Mouse (Mus musculus) hindbrain, embryonic 15.5 days (tissue): ENCODE results near the gene Hsd17b6. TPM values are rescaled to one million over a fixed set of nuclear protein-coding genes. Genes with fewer than 3 reads are reported as not detected.
"Not testable (repeated sequence)": the region's sequence is repeated elsewhere in the genome, so short reads cannot be mapped to it uniquely, and the experiment has no call there.

Source experiments
- ATAC-seq: fragments of 200-750 bp; cut with Nextera tagmentation; 2 replicates; pipeline ENCODE4 v1.8.0; 2017; ENCODE audit warnings: low read depth, moderate number of reproducible peaks, moderate TSS enrichment; ENCODE audit not compliant: low FRiP score
- H3K27ac ChIP-seq: fragments of 300-500 bp; sonication (generic); replicated peaks from 2 replicates; pipeline ENCODE4 v1.5.1; 2015; ENCODE audit warnings: mild to moderate bottlenecking, inconsistent platforms
- H3K27me3 ChIP-seq: fragments of 300-500 bp; sonication (generic); 2 replicates; pipeline ENCODE4 v1.6.1; 2015; ENCODE audit warnings: control low read depth, inconsistent platforms
- H3K36me3 ChIP-seq: fragments of 300-500 bp; sonication (generic); 2 replicates; pipeline ENCODE4 v1.6.1; 2015; ENCODE audit warnings: control low read depth, inconsistent platforms
- H3K4me1 ChIP-seq: fragments of 300-500 bp; sonication (generic); replicated peaks from 2 replicates; pipeline ENCODE4 v1.6.1; 2015; ENCODE audit warnings: control low read depth, inconsistent platforms
- H3K4me2 ChIP-seq: fragments of 300-500 bp; sonication (generic); 2 replicates; pipeline ENCODE4 v1.6.1; 2015; ENCODE audit warnings: moderate library complexity, mild to moderate bottlenecking, inconsistent platforms
- H3K4me3 ChIP-seq: fragments of 300-500 bp; sonication (generic); 2 replicates; pipeline ENCODE4 v1.5.1; 2015; ENCODE audit warnings: mild to moderate bottlenecking, inconsistent platforms
- H3K9ac ChIP-seq: fragments of 300-500 bp; sonication (generic); 2 replicates; pipeline ENCODE4 v1.6.1; 2015; ENCODE audit warnings: inconsistent platforms
- H3K9me3 ChIP-seq: fragments of 300-500 bp; sonication (generic); 2 replicates; pipeline ENCODE4 v1.6.1; 2016; ENCODE audit warnings: control low read depth, inconsistent platforms
- WGBS: fragments of 180-500 bp; shearing (Covaris S2); methylation state at CpG from one replicate; pipeline ENCODE4 v1.1.7; 2015; 5-methylcytosine and 5-hydroxymethylcytosine counted together
- polyA plus RNA-seq: library from polyadenylated mRNA; unstranded; fragments of >200 nt; fragmentation: Nextera tagmentation; extraction: Ambion mirVana; gene quantifications from 2 replicates; pipeline ENCODE4 v1.2.1, GENCODE M21; 2015

Gene Hsd17b6
- polyA plus RNA-seq: not detected in 2 replicates

DNA sequence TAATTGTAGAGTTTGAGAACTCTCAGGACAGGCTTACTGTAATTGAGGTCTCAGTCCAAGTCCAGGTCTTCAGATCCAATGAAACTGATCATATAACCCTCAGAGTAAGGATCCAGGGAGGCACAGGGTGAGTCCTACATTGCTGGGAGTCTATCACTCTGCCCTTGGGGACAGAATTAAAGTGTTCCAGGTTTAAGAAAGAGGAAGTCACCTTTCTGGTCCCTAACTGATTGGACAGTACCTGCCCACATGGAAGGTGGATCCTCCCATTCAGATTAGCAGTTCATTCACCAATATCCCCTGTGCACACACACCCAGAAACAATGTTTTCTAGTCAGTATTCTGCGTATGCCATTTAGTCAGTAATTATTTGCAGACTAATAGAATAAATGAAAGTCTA is at the start of gene Hsd17b6:
Gene Hsd17b6 (minus strand): TSS at position 166 of the 400 bp plus-strand sequence.
- Histone ChIP-seq H3K4me3 (no peak within 1 kb of the TSS), H3K4me1 (no peaks in the 10 kb centered on the region), H3K36me3 (no peaks in the 10 kb centered on the region), H3K27ac (no peak within 1 kb of the TSS), H3K9ac (no peak within 1 kb of the TSS), H3K4me2 (no peak within 1 kb of the TSS), H3K9me3 (no peaks in the 10 kb centered on the region), H3K27me3 (no peaks in the 10 kb centered on the region)
- 98% methylated on average over 1 of the region's 1 CpGs for WGBS
- ATAC-seq: no peak

DNA sequence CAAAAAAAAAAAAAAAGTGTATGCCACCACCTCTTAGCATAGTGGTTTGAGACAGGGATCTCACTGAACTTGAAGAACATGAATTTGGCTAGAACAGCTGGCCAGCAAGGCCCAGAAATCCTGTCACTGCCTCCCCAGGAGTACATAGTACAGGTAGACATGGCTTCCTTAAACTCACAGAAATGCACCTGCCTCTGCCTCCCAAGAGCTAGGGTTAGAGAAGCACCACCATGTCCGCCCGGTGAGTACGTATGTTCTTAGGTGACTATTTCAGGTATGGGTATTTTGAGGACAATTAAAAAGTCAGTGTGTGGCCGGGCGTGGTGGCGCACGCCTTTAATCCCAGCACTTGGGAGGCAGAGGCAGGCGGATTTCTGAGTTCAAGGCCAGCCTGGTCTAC is 45.6 kb upstream of the Hsd17b6 start:
- H3K4me2 ChIP-seq: no peak overlapping the region
- H3K4me3 ChIP-seq: no peak overlapping the region
- peaks cover 7% of the 10 kb centered on the region for H3K4me1 ChIP-seq
- H3K9ac ChIP-seq: no peak overlapping the region
- no peak overlapping the region for H3K27ac ChIP-seq
- peaks cover 29% of the 10 kb centered on the region for H3K36me3 ChIP-seq
- H3K9me3 ChIP-seq: no peaks in the 10 kb centered on the region
- no peaks in the 10 kb centered on the region for H3K27me3 ChIP-seq
- ATAC-seq: no peak
- 94% methylated on average over 8 of the region's 8 CpGs for WGBS

DNA sequence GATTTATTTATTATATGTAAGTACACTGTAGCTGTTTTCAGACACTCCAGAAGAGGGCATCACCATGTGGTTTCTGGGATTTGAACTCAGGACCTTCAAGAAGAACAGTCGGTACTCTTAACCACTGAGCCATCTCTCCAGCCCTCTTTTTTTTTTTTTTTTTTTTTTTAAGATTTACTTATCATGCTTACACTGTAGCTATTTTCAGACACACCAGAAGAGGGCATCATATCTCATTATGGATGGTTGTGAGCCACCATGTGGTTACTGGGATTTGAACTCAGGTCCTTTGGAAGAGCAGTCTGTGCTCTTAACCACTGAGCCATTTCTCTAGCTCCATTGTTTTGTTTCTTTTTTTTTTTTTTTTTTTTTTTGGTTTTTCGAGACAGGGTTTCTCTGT is 44.7 kb upstream of the Hsd17b6 start:
- 95% methylated on average over 1 of the region's 2 CpGs for WGBS
- not testable (repeated sequence) for H3K27ac ChIP-seq, ATAC-seq

DNA sequence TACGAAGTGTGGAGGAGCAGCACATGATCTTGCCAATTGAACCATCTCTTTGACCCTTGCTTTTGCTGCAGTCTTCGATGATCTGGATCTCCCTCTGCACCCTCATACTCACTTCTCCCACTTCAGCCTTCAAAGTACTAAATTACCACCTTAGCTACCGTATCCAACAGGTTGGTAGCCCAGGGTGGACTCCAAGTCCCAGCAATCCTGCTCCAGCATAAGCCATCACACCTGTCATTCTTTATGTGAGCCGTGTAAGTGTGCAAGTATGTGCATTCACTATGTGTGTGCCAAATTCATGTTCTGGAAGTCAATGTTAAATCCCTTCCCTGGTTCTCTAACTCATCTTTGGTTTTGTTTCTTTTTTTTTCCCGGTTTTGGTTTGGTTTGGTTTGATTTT is 44.2 kb upstream of the Hsd17b6 start:
- ATAC-seq: no peak
- Histone ChIP-seq H3K27ac (no peak overlapping the region), H3K4me2 (no peak overlapping the region), H3K9ac (no peak overlapping the region), H3K27me3 (no peaks in the 10 kb centered on the region), H3K36me3 (peaks cover 42% of the 10 kb centered on the region), H3K4me3 (no peak overlapping the region), H3K9me3 (no peaks in the 10 kb centered on the region), H3K4me1 (no peaks in the 10 kb centered on the region)
- WGBS: 96% methylated on average over 5 of the region's 5 CpGs

More for the DNA sequence above, 44.7 kb upstream of the Hsd17b6 start:
- not testable (repeated sequence) for H3K4me2 ChIP-seq, H3K27me3 ChIP-seq, H3K4me1 ChIP-seq, H3K9ac ChIP-seq, H3K9me3 ChIP-seq, H3K4me3 ChIP-seq
- peaks cover 37% of the 10 kb centered on the region for H3K36me3 ChIP-seq

DNA sequence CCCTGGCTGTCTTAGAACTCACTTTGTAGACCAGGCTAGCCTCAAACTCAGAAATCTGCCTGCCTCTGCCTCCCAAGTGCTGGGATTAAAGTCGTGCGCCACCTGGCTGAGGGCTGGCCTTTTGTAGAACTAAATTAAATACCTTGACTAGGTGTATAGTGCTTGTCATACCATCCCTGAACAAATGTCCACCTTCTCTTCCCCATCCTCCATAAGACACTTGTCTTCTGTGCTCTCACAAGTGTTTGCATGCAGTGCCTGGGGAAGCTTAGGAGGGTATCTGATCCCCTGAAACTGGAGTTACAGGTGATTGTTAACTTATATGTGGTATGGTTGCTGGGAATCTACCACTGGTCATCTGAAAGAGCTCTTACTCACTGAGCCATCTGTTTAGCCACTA is 42.9 kb upstream of the Hsd17b6 start:
- ATAC-seq: no peak
- 90% methylated on average over 2 of the region's 2 CpGs for WGBS
- H3K4me3 ChIP-seq: no peak overlapping the region
- H3K9ac ChIP-seq: no peak overlapping the region
- no peaks in the 10 kb centered on the region for H3K27me3 ChIP-seq
- H3K4me2 ChIP-seq: no peak overlapping the region
- H3K27ac ChIP-seq: no peak overlapping the region
- no peaks in the 10 kb centered on the region for H3K4me1 ChIP-seq
- no peaks in the 10 kb centered on the region for H3K9me3 ChIP-seq
- peaks cover 54% of the 10 kb centered on the region for H3K36me3 ChIP-seq

DNA sequence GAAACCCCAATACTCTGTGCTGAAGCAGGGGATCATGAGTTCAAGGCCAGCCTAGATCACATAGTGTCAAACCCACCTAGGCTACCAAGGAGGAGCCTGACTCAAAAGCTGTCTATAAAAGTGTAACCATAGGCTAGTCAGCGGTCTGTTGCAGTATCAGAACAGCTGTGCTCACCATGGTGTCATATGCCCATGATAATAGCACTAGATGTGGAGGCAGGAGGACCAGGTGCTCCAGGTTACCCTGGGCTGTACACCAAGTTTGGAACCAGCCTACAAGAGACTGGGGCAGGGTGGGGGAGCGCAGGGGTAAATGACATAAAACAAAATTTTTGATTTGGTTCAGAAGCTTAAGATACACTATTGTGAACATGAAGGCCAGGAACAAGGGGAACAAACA is 42.3 kb upstream of the Hsd17b6 start:
- WGBS: 94% methylated on average over 2 of the region's 2 CpGs
- H3K4me2 ChIP-seq: no peak overlapping the region
- peaks cover 59% of the 10 kb centered on the region for H3K36me3 ChIP-seq
- H3K4me1 ChIP-seq: peaks cover 3% of the 10 kb centered on the region; the same call in 1 of the 2 replicates
- no peak overlapping the region for H3K9ac ChIP-seq
- ATAC-seq: no peak
- H3K27ac ChIP-seq: no peak overlapping the region
- no peaks in the 10 kb centered on the region for H3K9me3 ChIP-seq
- no peaks in the 10 kb centered on the region for H3K27me3 ChIP-seq
- H3K4me3 ChIP-seq: no peak overlapping the region

DNA sequence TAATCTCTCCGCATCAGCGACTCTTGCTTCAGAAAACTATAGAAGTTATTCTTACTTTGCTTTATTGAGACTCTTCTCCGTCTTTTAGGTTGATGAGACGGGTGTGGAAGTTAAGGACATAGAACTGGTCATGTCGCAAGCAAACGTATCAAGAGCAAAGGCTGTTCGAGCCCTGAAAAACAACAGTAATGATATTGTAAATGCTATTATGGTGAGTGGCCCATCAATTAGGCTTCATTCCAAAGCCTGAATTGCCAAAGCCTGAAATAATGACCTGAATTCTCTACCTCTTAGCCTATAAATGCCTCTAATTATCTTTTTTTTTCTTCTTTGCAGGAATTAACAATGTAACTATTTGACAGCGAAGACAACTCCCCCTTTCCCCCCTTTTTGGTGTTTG is 40.7 kb upstream of the Hsd17b6 start:
- 96% methylated on average over 8 of the region's 8 CpGs for WGBS

DNA sequence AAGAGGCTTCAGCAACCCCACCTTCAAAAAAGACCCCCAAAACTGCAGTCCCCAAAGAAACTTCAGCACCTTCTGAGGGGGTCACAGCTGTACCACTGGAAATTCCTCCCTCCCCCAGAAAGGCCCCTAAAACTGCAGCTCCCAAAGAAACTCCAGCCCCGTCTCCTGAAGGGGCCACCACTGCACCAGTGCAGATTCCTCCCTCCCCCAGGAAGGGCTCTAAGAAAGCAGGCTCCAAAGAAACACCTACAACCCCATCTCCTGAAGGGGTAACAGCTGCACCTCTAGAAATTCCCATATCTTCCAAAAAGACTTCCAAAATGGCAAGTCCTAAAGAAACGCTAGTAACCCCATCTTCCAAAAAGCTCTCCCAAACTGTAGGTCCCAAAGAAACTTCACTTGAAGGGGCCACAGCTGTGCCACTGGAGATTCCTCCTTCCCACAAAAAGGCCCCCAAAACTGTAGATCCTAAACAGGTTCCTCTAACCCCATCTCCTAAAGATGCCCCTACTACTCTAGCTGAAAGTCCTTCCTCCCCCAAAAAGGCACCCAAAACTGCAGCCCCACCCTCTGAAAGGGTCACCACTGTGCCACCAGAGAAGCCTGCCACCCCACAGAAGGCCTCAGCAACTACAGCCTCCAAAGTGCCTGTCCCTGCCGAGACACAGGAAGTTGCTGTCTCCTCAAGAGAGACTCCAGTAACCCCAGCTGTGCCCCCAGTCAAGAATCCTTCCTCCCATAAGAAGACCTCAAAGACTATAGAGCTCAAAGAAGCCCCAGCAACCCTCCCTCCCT is 35.8 kb upstream of the Hsd17b6 start:
- Histone ChIP-seq H3K9me3 (no peaks in the 10 kb centered on the region), H3K36me3 (peaks cover 59% of the 10 kb centered on the region), H3K4me1 (peaks cover 20% of the 10 kb centered on the region), H3K4me3 (no peak overlapping the region), H3K4me2 (no peak overlapping the region), H3K9ac (no peak overlapping the region), H3K27me3 (no peaks in the 10 kb centered on the region), H3K27ac (no peak overlapping the region)
- no peak; the same call in 1 of the 2 replicates for ATAC-seq
- 72% methylated on average over 3 of the region's 3 CpGs for WGBS

More for the DNA sequence above, 40.7 kb upstream of the Hsd17b6 start:
- Histone ChIP-seq H3K27ac (no peak overlapping the region), H3K4me3 (no peak overlapping the region), H3K36me3 (peaks cover 64% of the 10 kb centered on the region), H3K4me1 (peaks cover 8% of the 10 kb centered on the region; the same call in 1 of the 2 replicates), H3K9me3 (no peaks in the 10 kb centered on the region), H3K4me2 (no peak overlapping the region), H3K9ac (no peak overlapping the region), H3K27me3 (no peaks in the 10 kb centered on the region)
- no peak for ATAC-seq

DNA sequence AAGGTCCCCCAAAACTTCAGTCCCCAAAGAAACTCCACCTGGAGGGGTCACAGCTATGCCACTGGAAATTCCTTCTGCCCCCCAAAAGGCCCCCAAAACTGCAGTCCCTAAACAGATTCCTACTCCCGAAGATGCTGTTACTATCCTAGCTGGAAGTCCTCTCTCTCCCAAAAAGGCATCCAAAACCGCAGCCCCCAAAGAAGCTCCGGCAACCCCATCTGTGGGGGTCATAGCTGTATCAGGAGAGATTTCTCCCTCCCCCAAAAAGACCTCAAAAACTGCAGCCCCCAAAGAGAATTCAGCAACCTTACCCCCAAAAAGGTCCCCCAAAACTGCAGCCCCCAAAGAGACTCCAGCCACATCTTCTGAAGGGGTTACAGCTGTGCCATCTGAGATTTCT is 35.1 kb upstream of the Hsd17b6 start:
- no peak overlapping the region for H3K27ac ChIP-seq
- H3K9me3 ChIP-seq: no peaks in the 10 kb centered on the region
- no peak overlapping the region for H3K4me2 ChIP-seq
- peaks cover 51% of the 10 kb centered on the region for H3K36me3 ChIP-seq
- H3K9ac ChIP-seq: no peak overlapping the region
- peaks cover 27% of the 10 kb centered on the region for H3K4me1 ChIP-seq
- 94% methylated on average over 3 of the region's 3 CpGs for WGBS
- no peak for ATAC-seq
- no peaks in the 10 kb centered on the region for H3K27me3 ChIP-seq
- H3K4me3 ChIP-seq: no peak overlapping the region

DNA sequence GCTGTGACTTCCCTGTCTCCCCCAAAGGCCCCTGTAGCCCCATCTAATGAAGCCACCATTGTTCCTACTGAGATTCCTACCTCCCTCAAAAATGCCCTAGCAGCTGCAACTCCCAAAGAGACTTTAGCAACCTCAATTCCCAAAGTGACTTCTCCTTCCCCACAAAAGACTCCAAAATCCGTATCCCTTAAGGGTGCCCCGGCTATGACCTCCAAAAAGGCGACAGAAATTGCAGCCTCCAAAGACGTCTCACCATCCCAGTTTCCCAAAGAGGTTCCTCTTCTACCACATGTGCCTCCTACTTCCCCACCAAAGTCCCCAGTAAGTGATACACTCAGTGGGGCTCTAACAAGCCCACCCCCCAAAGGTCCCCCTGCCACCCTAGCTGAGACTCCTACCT is 34.2 kb upstream of the Hsd17b6 start:
- H3K4me1 ChIP-seq: peaks cover 36% of the 10 kb centered on the region
- peaks cover 45% of the 10 kb centered on the region for H3K36me3 ChIP-seq
- no peaks in the 10 kb centered on the region for H3K9me3 ChIP-seq
- ATAC-seq: no peak
- no peak overlapping the region for H3K9ac ChIP-seq
- no peak overlapping the region for H3K4me3 ChIP-seq
- H3K4me2 ChIP-seq: no peak overlapping the region
- H3K27ac ChIP-seq: no peak overlapping the region
- 76% methylated on average over 4 of the region's 4 CpGs for WGBS
- H3K27me3 ChIP-seq: no peaks in the 10 kb centered on the region

DNA sequence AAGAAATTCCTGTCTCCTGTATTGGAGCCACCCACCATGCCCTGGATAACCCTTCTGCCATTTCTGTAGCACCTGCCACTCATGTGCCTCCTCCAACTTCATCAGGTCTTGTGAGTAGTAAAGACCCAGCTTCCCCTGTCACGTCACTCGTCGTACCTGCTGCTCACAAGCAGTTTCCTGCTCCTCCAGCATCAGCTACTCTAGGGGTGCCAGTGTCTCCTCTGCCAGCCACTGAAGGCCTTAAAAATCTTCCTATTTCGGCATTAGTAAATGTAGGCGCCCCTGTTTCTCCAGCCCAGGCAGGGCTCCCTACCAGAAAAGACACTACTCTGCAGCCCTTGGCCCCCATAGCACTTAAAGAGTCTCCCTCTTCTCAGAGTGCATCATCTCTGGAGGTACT is 32.9 kb upstream of the Hsd17b6 start:
- Histone ChIP-seq H3K4me1 (peaks cover 37% of the 10 kb centered on the region), H3K9me3 (no peaks in the 10 kb centered on the region), H3K36me3 (peaks cover 32% of the 10 kb centered on the region), H3K27ac (no peak overlapping the region), H3K27me3 (no peaks in the 10 kb centered on the region), H3K4me3 (no peak overlapping the region), H3K9ac (no peak overlapping the region), H3K4me2 (no peak overlapping the region)
- ATAC-seq: no peak
- 94% methylated on average over 5 of the region's 5 CpGs for WGBS

DNA sequence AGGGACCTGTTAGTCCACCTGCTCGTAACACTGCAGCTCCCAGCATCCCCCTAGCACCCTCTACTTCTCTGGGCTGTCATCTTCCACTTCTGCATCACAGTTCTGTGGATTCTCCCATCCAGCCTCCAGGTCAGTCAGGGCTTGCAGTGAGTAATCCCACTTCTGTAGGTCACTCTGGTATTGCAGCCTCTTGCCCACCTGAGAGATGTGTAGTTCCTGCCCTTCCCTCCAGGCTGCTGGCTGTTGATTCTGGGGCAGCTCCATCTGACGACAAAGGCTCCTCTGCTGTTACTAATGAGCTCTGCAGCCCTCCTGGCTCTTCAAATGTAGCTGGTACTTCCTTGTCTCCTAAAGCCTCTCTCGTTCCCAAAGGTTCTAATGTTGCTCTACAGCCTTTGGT is 32.4 kb upstream of the Hsd17b6 start:
- 78% methylated on average over 3 of the region's 3 CpGs for WGBS
- H3K4me3 ChIP-seq: no peak overlapping the region
- no peak for ATAC-seq
- H3K27ac ChIP-seq: no peak overlapping the region
- H3K4me2 ChIP-seq: no peak overlapping the region
- H3K9ac ChIP-seq: no peak overlapping the region
- H3K36me3 ChIP-seq: peaks cover 28% of the 10 kb centered on the region
- H3K9me3 ChIP-seq: no peaks in the 10 kb centered on the region
- peaks cover 36% of the 10 kb centered on the region for H3K4me1 ChIP-seq
- no peaks in the 10 kb centered on the region for H3K27me3 ChIP-seq

DNA sequence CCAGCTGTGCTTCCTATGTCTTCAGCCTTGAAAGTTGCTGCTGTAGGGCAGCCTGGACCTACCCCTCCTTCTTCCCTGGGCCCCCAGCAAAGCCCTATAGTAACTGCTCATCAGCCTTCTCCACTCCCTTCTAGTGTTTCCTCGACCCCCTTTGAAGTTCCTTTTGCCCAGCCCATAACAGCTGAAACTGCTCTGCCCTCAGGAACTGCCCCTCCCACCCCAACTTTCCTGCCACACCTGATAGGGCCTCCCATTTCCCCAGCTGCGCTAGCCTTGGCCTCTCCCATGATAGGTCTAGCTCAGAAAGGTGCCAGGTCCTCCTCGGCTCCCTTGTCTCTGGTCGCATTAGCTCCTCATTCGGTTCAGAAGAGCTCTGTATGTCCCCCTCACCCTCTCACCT is 31.8 kb upstream of the Hsd17b6 start:
- no peaks in the 10 kb centered on the region for H3K27me3 ChIP-seq
- no peak overlapping the region for H3K4me2 ChIP-seq
- H3K9me3 ChIP-seq: no peaks in the 10 kb centered on the region
- peaks cover 22% of the 10 kb centered on the region for H3K36me3 ChIP-seq
- no peak overlapping the region for H3K9ac ChIP-seq
- ATAC-seq: no peak
- WGBS: 72% methylated on average over 5 of the region's 5 CpGs
- peaks cover 34% of the 10 kb centered on the region for H3K4me1 ChIP-seq
- no peak overlapping the region for H3K27ac ChIP-seq
- H3K4me3 ChIP-seq: no peak overlapping the region
